Mouse (Mus musculus) midbrain, embryonic 13.5 days (tissue): Measurements from ENCODE around the gene Elmod3. TPM values are rescaled to one million over a fixed set of nuclear protein-coding genes. Genes with fewer than 3 reads are reported as not detected.
"Not testable (repeated sequence)": the region's sequence is repeated elsewhere in the genome, so short reads cannot be mapped to it uniquely, and the experiment has no call there.

Source experiments
- ATAC-seq: fragments of 200-750 bp; cut with Nextera tagmentation; 2 replicates; pipeline ENCODE4 v1.8.0; 2017; ENCODE audit warnings: mild to moderate bottlenecking, moderate TSS enrichment, moderate library complexity
- H3K27ac ChIP-seq: fragments of 300-500 bp; sonication (generic); 2 replicates; pipeline ENCODE4 v1.5.1; 2015; ENCODE audit warnings: inconsistent platforms, mild to moderate bottlenecking, moderate library complexity
- H3K27me3 ChIP-seq: fragments of 300-500 bp; sonication (generic); 2 replicates; pipeline ENCODE4 v1.6.1; 2015; ENCODE audit warnings: mild to moderate bottlenecking, inconsistent platforms
- H3K36me3 ChIP-seq: fragments of 300-500 bp; sonication (generic); 2 replicates; pipeline ENCODE4 v1.6.1; 2015; ENCODE audit warnings: mild to moderate bottlenecking, inconsistent platforms
- H3K4me1 ChIP-seq: fragments of 300-500 bp; sonication (generic); replicated peaks from 2 replicates; pipeline ENCODE4 v1.6.1; 2015; ENCODE audit warnings: inconsistent platforms
- H3K4me2 ChIP-seq: fragments of 300-500 bp; sonication (generic); replicated peaks from 2 replicates; pipeline ENCODE4 v1.6.1; 2015; ENCODE audit warnings: moderate library complexity, mild to moderate bottlenecking, inconsistent platforms
- H3K4me3 ChIP-seq: fragments of 300-500 bp; sonication (generic); replicated peaks from 2 replicates; pipeline ENCODE4 v1.5.1; 2015; ENCODE audit warnings: mild to moderate bottlenecking, inconsistent platforms
- H3K9ac ChIP-seq: fragments of 300-500 bp; sonication (generic); replicated peaks from 2 replicates; pipeline ENCODE4 v1.6.1; 2015; ENCODE audit warnings: mild to moderate bottlenecking, inconsistent platforms
- H3K9me3 ChIP-seq: fragments of 300-500 bp; sonication (generic); 2 replicates; pipeline ENCODE4 v1.6.1; 2016; ENCODE audit warnings: mild to moderate bottlenecking, inconsistent platforms
- WGBS: fragments of 180-500 bp; shearing (Covaris S2); methylation state at CpG from one replicate; pipeline ENCODE4 v1.1.7; 2015; 5-methylcytosine and 5-hydroxymethylcytosine counted together
- polyA plus RNA-seq: library from polyadenylated mRNA; unstranded; fragments of >200 nt; fragmentation: Nextera tagmentation; extraction: Ambion mirVana; gene quantifications from 2 replicates; pipeline ENCODE4 v1.2.1, GENCODE M21; 2015

Gene Elmod3
- polyA plus RNA-seq, 1 experiment from 2014 or later: 15.7 TPM

DNA sequence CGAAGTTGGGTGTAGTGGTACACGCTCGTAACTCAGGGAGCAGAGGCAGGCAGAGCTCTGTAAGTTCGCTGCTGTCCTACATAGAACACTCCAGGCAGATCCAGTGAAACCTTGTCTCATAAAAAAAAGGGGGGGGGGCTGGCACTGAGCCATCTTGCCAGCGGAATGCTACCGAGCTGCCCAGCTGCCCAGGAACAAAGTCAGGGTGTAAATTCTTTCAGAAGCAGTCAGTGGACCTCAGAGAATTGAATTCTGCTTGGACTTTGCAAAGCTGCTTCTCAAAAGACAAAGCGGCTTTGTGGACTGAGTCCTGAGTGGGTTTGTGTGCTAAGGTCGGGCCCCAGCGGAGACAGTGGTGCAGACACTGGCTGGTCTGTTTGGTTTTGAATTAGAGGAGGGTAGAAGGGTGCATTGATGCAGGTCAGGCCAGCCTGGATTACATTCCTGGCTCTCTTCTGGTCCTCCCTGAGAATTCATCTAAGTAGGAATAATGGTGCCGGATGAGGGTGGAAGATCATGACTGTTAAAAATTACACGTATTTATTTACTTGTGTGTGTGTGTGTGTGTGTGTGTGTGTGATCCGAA lies 54.9 kb downstream of the Elmod3 start:
- Histone ChIP-seq H3K9me3 (no peaks in the 10 kb centered on the region), H3K9ac (no peak overlapping the region), H3K27me3 (no peaks in the 10 kb centered on the region), H3K4me2 (no peak overlapping the region), H3K4me1 (peaks cover 12% of the 10 kb centered on the region), H3K36me3 (no peaks in the 10 kb centered on the region), H3K4me3 (no peak overlapping the region), H3K27ac (no peak overlapping the region)
- WGBS: 70% methylated on average over 12 of the region's 12 CpGs
- ATAC-seq: no peak

DNA sequence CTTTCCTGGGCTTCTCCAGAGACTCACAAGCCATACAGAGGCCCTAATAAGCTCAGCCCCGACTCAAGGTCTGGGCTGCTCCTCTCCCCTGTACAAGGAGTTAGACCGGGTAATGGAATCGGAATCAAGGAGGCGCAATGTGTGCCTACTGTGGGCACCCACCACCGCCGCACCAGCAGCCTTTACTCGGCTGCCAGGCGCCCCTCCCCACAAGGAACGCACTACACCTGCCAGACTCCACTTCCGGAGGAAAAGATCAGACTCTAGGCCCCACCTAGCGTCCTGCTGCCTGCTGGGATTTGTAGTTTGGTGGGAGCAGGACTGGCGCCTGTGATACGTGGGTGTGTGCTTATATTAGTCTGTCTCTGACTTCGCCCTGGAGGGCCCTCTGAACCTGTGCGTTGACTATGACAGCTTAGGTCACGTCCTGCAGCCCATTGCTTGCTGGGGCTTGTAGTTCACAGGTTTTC lies 59.6 kb downstream of the Elmod3 start:
- Histone ChIP-seq H3K4me1 (peaks cover 19% of the 10 kb centered on the region), H3K4me3 (peak overlapping the region; percentile 46), H3K36me3 (no peaks in the 10 kb centered on the region), H3K27ac (no peak overlapping the region), H3K27me3 (no peaks in the 10 kb centered on the region), H3K9ac (peak overlapping the region; percentile 74), H3K9me3 (no peaks in the 10 kb centered on the region), H3K4me2 (peak overlapping the region; percentile 63)
- WGBS: 3% methylated on average over 16 of the region's 16 CpGs
- ATAC-seq: peak; percentile 98

DNA sequence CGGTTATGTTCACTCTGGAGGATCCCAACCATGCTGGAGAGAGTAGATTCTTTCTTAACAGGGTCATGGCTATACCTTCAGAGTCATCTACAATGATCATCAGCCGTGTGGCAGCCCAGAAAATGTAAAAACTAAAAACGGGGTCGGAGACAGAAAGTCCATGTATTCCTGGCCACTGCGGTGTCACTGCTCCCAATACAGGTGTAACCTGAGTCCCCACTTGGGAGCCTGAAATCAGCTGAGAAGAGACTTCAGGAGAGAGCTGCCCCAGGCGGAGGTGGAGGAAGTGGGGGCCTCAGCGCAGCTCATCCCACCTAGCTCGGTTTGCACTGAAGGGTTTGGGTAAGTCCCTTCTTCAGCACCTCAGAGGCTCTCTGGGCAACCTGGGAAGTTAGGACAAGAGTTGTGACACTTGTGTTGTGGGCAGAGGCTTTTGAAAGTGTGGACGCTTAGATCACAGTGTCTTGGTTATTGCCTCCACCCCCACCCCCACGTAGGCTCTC lies 60.2 kb downstream of the Elmod3 start:
- H3K27me3 ChIP-seq: no peaks in the 10 kb centered on the region
- no peak; the same call in 1 of the 2 replicates for ATAC-seq
- H3K27ac ChIP-seq: no peak overlapping the region
- peaks cover 15% of the 10 kb centered on the region for H3K4me1 ChIP-seq
- H3K9ac ChIP-seq: peak overlapping the region; percentile 74
- H3K4me3 ChIP-seq: peak overlapping the region; percentile 46
- H3K9me3 ChIP-seq: no peaks in the 10 kb centered on the region
- peak overlapping the region; percentile 63 for H3K4me2 ChIP-seq
- 53% methylated on average over 10 of the region's 10 CpGs for WGBS
- no peaks in the 10 kb centered on the region for H3K36me3 ChIP-seq

DNA sequence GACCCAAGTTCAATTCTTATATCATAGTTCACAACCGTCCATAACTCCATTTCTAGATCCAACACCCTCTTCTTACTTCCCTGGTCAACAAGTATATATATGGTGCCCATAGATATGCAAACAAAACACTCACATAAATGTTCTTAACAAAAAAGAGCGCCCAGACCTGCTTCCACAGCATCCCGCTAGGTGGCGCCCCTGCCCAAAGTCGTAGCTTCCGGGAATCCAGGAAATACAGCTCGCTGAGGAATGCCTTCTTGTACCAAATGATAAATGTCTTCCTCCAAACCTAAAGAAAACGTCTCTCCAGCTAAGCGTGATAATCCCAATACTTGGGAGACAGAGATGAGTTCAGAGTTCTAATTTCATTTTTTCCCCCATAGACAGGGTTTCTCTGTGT lies 63.0 kb downstream of the Elmod3 start:
- no peak overlapping the region for H3K27ac ChIP-seq
- H3K27me3 ChIP-seq: no peaks in the 10 kb centered on the region
- H3K4me1 ChIP-seq: peaks cover 23% of the 10 kb centered on the region
- no peak overlapping the region; the same call in 1 of the 2 replicates for H3K9ac ChIP-seq
- no peaks in the 10 kb centered on the region for H3K9me3 ChIP-seq
- H3K36me3 ChIP-seq: no peaks in the 10 kb centered on the region
- peak overlapping the region; percentile 15; the same call in 1 of the 2 replicates for H3K4me3 ChIP-seq
- no peak for ATAC-seq
- H3K4me2 ChIP-seq: peak overlapping the region; percentile 44
- 3% methylated on average over 9 of the region's 9 CpGs for WGBS

DNA sequence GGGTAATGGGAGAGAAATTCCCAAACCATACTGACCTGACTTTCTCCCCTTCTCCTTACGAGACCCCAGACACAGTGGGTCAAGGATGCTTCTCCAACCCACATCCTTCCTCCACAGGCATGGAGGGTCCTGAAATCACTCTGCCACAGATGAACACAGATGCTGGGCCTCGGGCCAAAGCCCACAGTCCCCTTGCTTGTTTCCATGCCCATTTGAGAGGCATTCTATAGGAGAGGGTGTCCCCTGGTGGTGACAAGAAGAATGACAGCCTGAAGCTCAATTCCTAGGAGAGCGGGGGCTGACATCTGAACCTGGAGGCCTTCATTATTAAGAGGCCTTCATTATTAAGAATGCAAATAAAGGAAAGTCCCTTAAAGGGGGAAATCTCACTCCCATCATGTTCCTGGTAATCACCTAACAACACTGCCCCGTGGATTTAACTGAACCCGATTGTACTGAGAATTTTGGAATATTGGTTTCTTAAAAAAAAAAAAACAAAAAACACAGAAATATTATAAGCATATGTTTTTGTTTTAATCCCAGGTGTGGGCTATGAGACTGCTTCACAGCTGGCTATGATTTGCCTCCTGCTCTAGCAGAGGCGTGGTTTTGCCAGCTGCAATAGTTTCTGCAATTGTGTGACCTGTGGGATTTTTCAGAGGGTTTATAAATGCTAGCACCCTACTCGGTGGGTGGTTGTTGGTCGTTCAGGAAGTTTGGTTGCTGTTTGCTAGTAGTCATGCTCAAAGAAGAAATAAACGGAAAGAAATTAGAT lies 64.0 kb downstream of the Elmod3 start:
- ATAC-seq: peak; percentile 71
- H3K27me3 ChIP-seq: no peaks in the 10 kb centered on the region
- H3K4me1 ChIP-seq: peaks cover 23% of the 10 kb centered on the region
- no peak overlapping the region for H3K4me2 ChIP-seq
- H3K4me3 ChIP-seq: no peak overlapping the region
- H3K9me3 ChIP-seq: no peaks in the 10 kb centered on the region
- H3K36me3 ChIP-seq: no peaks in the 10 kb centered on the region
- no peak overlapping the region for H3K9ac ChIP-seq
- H3K27ac ChIP-seq: no peak overlapping the region
- WGBS: 41% methylated on average over 9 of the region's 9 CpGs

DNA sequence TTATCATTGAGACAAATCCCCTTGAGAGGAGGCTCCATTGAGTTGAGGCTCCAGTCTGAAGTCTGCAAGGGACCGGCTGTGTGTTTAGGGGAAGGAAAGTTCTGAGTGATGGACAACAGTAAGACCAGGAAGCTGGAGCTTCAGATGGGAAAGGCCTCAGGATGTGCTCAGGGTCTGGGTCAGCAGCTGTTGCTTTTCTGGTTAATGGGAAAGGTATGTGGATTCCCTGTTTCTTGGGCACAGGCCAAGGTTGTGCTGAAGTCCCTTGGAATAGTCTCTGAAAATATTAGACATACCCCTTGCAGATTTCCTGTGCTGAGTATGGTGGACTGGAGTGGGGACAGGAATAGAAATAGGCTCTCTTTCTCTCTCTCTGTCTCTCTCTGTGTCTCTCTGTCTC lies 64.7 kb downstream of the Elmod3 start:
- H3K27me3 ChIP-seq, H3K36me3 ChIP-seq, H3K4me2 ChIP-seq, H3K4me3 ChIP-seq, H3K9ac ChIP-seq, H3K9me3 ChIP-seq: not testable (repeated sequence)
- WGBS: 31% methylated on average over 1 of the region's 1 CpGs
- H3K4me1 ChIP-seq: peaks cover 20% of the 10 kb centered on the region
- 0 out of 2 replicates have a peak, but pooled peaks have one; percentile 14 for ATAC-seq
- peak overlapping the region; percentile 35; the same call in 1 of the 2 replicates for H3K27ac ChIP-seq

DNA sequence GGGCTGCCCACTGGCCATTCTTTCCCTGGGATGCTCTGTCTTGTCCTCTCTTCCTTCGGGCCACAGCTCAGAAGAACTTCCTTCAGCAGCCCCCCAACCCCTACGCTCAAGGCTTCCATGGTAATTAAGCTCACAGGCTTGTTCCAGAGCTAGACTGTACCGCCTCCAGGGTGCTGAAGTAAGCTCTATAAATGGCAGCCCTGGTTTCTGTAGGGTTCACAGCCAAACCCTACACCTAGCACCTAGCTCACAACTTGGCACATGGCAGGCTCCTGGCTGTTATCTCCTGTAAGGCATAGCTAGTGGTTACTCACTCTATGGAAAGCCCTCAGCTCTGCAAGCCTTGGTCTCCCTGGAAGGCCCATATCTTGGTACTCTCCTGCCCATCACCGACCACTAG lies 65.6 kb downstream of the Elmod3 start:
- no peaks in the 10 kb centered on the region for H3K9me3 ChIP-seq
- ATAC-seq: peak; percentile 12; the same call in 1 of the 2 replicates
- H3K27me3 ChIP-seq: no peaks in the 10 kb centered on the region
- peaks cover 14% of the 10 kb centered on the region for H3K4me1 ChIP-seq
- H3K9ac ChIP-seq: no peak overlapping the region; the same call in 1 of the 2 replicates
- no peak overlapping the region for H3K4me2 ChIP-seq
- H3K27ac ChIP-seq: peak overlapping the region; percentile 53
- WGBS: 67% methylated on average over 4 of the region's 4 CpGs
- H3K36me3 ChIP-seq: no peaks in the 10 kb centered on the region
- no peak overlapping the region for H3K4me3 ChIP-seq

DNA sequence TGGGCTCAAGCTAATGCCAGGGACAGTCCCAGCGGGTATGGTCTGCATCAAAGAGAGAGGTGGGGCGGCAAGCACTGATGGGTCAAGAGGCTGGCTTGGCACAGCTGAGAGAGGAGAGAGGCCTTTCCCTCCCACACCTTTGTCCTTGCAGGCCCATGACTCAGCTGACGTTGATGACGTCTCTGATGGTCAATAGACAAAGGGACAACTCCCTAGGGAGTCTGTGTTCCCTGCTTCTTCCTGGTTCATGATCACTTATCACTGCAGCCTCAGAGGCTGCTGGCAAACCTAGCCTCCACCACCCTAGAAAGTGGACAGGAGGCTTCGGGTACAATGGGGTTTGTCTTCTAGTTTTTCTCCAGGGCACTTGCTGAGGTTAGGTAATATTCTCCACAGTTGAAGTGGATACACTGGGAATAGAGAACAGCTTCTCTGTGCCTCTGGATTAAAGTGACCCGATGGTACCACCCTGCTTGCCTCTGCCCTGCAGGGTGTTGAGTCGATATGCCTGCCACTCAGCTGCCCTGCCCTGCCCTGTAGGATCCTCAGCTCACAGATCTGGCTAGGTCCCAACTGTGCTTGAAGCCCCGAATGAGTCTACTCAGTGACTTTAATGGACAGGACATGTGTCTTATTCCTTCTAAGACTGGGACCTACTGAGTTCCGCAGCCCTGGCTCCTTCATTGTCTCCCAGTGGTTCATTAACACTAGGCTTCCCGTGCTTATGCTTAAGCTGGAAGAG lies 69.6 kb downstream of the Elmod3 start:
- Histone ChIP-seq H3K27ac (no peak overlapping the region), H3K27me3 (no peaks in the 10 kb centered on the region), H3K4me2 (no peak overlapping the region), H3K9ac (no peak overlapping the region), H3K36me3 (no peaks in the 10 kb centered on the region), H3K4me1 (peaks cover 10% of the 10 kb centered on the region), H3K4me3 (no peak overlapping the region), H3K9me3 (no peaks in the 10 kb centered on the region)
- ATAC-seq: no peak
- 77% methylated on average over 10 of the region's 10 CpGs for WGBS

DNA sequence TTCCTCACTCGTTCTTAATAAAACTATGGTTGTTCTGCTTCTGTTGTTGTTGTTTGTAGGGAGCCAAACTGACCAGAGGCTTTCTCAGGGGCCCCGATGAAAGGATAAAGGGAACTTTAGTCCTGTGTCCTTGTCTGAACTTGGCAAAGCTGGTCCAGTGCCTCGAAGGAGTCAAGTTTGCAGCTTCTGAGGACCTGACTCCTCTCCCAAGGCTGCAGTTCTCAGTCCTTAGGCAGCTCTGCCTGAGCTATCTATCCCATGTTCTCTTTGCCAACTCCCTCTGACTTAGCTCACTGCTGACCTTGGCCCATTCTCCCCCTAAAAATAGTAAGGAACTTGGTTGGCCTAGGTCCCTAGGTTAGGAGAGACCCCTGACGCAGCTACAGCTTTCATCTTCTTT lies 71.1 kb downstream of the Elmod3 start:
- H3K4me1 ChIP-seq: no peaks in the 10 kb centered on the region
- no peak for ATAC-seq
- no peak overlapping the region for H3K4me2 ChIP-seq
- H3K36me3 ChIP-seq: no peaks in the 10 kb centered on the region
- H3K9ac ChIP-seq: no peak overlapping the region
- no peaks in the 10 kb centered on the region for H3K27me3 ChIP-seq
- H3K9me3 ChIP-seq: no peaks in the 10 kb centered on the region
- WGBS: 86% methylated on average over 4 of the region's 4 CpGs
- H3K4me3 ChIP-seq: no peak overlapping the region
- H3K27ac ChIP-seq: no peak overlapping the region

DNA sequence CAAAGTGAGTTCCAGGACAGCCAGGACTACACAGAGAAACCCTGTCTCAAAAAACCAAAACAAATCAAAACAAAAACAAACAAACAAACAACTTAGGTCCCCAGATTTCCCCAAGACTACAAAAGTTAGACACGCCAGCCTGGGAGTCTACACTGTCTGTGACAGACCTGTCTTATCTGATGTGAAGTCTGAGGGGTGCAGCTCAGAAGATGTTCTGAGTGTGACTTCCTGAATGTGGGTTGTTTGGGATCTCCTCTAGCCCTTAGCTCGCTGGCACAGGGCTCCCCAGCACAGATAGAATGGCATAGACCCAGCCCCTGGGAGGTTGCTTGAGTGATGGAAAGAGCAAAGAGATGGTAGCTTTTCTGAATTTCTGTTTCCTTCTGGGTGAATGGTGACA lies 74.1 kb downstream of the Elmod3 start:
- Histone ChIP-seq H3K4me3 (no peak overlapping the region), H3K9me3 (no peaks in the 10 kb centered on the region), H3K27me3 (no peaks in the 10 kb centered on the region), H3K36me3 (no peaks in the 10 kb centered on the region), H3K9ac (no peak overlapping the region), H3K4me2 (no peak overlapping the region), H3K27ac (no peak overlapping the region), H3K4me1 (peaks cover 24% of the 10 kb centered on the region)
- ATAC-seq: no peak
- WGBS: 88% methylated on average over 2 of the region's 2 CpGs

DNA sequence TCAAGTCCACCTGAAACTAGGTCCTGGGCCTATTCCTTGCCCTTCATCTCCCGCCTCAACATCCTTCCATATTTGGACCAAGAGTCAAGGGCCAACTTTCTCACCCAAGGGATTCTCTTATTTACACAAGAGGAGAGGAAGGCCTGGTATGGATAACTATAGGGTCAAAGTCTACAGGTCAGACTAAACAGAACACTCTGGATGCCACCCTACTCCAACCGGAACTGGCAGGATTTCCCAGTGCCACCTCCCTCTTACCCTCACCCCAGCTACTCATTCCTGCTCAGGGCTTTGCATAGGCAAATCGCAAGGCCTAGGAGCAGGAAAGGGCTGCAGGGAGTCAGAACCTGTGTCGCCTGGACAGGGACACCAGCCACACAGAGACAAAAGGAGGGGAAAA lies 75.0 kb downstream of the Elmod3 start:
- H3K27me3 ChIP-seq: no peaks in the 10 kb centered on the region
- no peak overlapping the region for H3K27ac ChIP-seq
- H3K4me3 ChIP-seq: no peak overlapping the region
- no peaks in the 10 kb centered on the region for H3K9me3 ChIP-seq
- 75% methylated on average over 4 of the region's 4 CpGs for WGBS
- H3K9ac ChIP-seq: no peak overlapping the region
- ATAC-seq: no peak
- no peaks in the 10 kb centered on the region for H3K36me3 ChIP-seq
- no peak overlapping the region for H3K4me2 ChIP-seq
- peaks cover 33% of the 10 kb centered on the region for H3K4me1 ChIP-seq

DNA sequence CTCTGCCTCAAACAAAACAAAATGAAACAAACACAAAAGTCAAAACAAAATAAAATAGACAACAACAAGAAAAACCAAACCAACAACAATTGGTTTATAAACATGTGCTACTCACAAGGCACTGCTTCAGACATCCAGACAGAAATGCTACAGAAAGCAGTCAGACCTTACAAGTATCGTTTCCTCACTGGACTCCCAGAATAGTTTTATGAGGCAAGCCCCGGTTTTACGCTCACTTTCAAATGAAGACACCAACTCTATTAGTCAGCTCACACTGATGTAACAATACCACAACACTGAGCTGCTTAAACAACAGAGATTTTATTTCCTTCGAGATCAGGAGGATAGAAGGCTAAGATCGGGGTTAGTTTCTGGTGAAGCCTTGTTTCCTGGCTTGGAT lies 75.9 kb downstream of the Elmod3 start:
- ATAC-seq: no peak
- H3K36me3 ChIP-seq: no peaks in the 10 kb centered on the region
- H3K4me2 ChIP-seq: no peak overlapping the region
- no peak overlapping the region for H3K4me3 ChIP-seq
- H3K9ac ChIP-seq: no peak overlapping the region
- H3K4me1 ChIP-seq: peaks cover 38% of the 10 kb centered on the region
- H3K27ac ChIP-seq: no peak overlapping the region
- no peaks in the 10 kb centered on the region for H3K9me3 ChIP-seq
- 90% methylated on average over 5 of the region's 5 CpGs for WGBS
- no peaks in the 10 kb centered on the region for H3K27me3 ChIP-seq
